Mouse (Mus musculus): Measurements from ENCODE around the gene S100a1.

The S100a1 gene

DNA sequence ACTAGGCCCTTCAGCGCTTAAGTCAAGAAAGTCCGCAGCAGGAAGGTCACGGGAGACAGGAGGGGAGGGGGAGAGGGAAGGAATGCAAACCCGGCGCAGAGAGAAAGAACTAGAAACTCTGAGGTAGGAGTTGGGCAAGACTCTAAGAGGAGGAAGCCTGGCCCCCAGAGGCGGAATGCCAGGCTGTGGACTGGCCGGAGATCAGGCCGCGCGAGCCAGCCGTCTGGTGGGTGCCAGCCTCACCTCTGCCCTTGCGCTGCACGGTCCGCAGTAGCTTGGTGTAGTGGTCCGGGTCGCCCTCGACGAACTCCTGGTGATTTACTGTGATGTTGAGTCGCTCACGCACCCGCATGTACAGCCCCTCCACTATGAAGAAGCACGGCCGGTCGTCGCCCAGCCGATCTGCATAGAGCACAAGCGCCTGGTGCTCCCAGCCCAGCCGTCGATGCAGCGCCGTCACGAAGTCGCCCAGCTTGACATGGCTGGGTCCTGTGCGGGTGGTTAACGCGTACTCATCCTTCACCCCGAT lies 49.6 kb downstream of the S100a1 start:
- no peak for DNase-seq

DNA sequence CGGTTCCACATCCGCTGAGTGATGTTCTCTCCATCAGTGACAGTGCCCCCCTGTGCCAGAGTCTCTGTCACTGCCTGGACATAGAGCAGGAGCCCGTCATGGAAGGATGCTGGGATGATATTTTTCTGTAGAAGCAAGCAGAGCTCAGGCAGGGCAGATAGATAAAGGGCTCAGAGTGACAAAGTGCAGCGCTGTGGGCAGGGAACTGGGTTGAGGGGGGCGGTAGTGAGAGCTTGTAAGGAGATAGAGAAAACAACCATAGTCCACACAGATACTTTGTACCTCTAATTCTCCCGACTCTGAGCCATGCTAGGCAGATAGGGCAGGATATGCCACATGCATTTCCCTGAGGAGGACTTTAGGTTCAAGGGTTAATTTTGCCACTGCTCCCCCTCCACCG lies 51.6 kb downstream of the S100a1 start:
- DNase-seq: no peak

DNA sequence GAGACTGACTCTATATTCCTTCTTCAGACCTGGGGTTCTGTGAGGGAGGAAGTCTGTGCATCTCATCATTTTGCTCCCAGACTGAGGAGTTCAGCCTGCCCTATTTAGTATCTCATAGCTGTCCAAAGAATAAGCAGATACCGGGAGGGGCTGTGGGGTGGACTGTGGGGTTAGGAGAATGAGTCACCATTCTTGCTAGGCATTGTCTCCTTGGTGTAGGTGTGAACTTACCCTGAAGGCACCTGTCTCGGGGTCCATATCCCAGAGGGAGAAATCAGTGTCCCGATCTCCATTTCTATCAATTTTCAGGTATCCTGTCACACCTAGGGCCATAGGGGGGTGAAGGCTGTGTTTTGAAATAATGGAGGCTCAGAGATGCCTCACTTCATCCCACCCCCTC lies 52.3 kb downstream of the S100a1 start:
- no peak for DNase-seq
